8 mouse cellular contexts compared by ENCODE assay signal in genomic region chr4:40757780-40758420, GRCm38 (mm10). TPM values are rescaled to one million over a fixed set of nuclear protein-coding genes. Genes with fewer than 3 reads are reported as not detected.
DNase-seq lines count a peak whose midpoint lies in the region; ATAC-seq and TF ChIP-seq lines count a peak whose summit lies in the region.

Gene Smu1 (minus strand): TSS chr4:40757923.

- DNase-seq in gastrocnemius, postnatal 10 days = peak; percentile 98
- DNase-seq in induced T-regulatory cell, adult 2 months (ENCODE audit: low read depth) = peak; percentile 99
- peak; percentile 92 to 96 for DNase-seq in left cerebral cortex, adult 9 months (ENCODE audit: low spot score in 2 of 2)
- DNase-seq in right cerebral cortex, postnatal 14 days = peak; percentile 96
- DNase-seq in urinary bladder, postnatal 36 days (ENCODE audit: low spot score in 2 of 2) = peak; percentile 95 to 96

- ATAC-seq in activated CD4-positive, CD25-positive, alpha-beta regulatory T cell, adult 4 months = peak; percentile 91
- peak; percentile 98 for ATAC-seq in megakaryocyte progenitor cell, adult 5-6 weeks (replicated peaks; ENCODE audit: poor library complexity)

- no peaks in the 10 kb centered on the region for H3K4me1 ChIP-seq in cortical plate, adult 2 months (ENCODE audit: control insufficient read depth, insufficient read depth, low read length)

- TF ChIP-seq POLR2A in cortical plate, adult 2 months (IDR thresholded peaks at IDR 0.05; ENCODE audit: extremely low read depth, insufficient read depth, low read length) = peak; percentile 76

- peak within 1 kb of the TSS; percentile 81 for H3K4me3 ChIP-seq in cortical plate, adult 2 months (ENCODE audit: insufficient read depth, low read length)

- no peak for TF ChIP-seq CTCF in cortical plate, adult 2 months (IDR thresholded peaks at IDR 0.05; ENCODE audit: extremely low read depth, insufficient read depth, low read length)

- H3K27ac ChIP-seq in cortical plate, adult 2 months (ENCODE audit: insufficient read depth, low read length) = no peak within 1 kb of the TSS

RNA-seq across cellular contexts. Expression of gene Smu1, which starts in this region (rescaled TPM):
- 100 to 1,000 TPM; 111 to 128 TPM for polyA plus RNA-seq in activated CD4-positive, CD25-positive, alpha-beta regulatory T cell, adult 4 months (2017; shearing (Covaris generic))
- 47.0 and 49.8 TPM in 2 replicates for polyA plus RNA-seq in cortical plate, adult 2 months (2012; rRNA removed)
- total RNA-seq in gastrocnemius, postnatal 10 days (2021) = 10 to 100 TPM; 35.1 to 37.8 TPM
- 77.6 and 83.9 TPM in 2 replicates for total RNA-seq in megakaryocyte progenitor cell, adult 5-6 weeks (2015)
- total RNA-seq in megakaryocyte progenitor cell, adult 5-6 weeks (2017) = 141 and 143 TPM in 2 replicates
